Mouse (Mus musculus) G1E (cell line): ENCODE data around the gene Hoxa5.

Experiments used
- CTCF ChIP-seq: IDR thresholded peaks from 2 replicates; pipeline ENCODE4 v1.5.1; 2012; ENCODE audit warnings: low read depth, low read length, inconsistent platforms, mixed read lengths
- GATA1 ChIP-seq: IDR thresholded peaks from 2 replicates; pipeline ENCODE4 v1.6.1; 2012; ENCODE audit warnings: borderline replicate concordance, low read length, inconsistent platforms, mixed read lengths
- POLR2AphosphoS5 ChIP-seq: IDR thresholded peaks from 2 replicates; pipeline ENCODE4 v1.6.1; 2012; ENCODE audit warnings: low read depth, low read length, inconsistent platforms; ENCODE audit not compliant: insufficient replicate concordance
- TAL1 ChIP-seq: conservative IDR thresholded peaks from 2 replicates; pipeline ENCODE4 v1.6.1; 2012; ENCODE audit warnings: low read depth, low read length, inconsistent platforms, mixed read lengths

DNA sequence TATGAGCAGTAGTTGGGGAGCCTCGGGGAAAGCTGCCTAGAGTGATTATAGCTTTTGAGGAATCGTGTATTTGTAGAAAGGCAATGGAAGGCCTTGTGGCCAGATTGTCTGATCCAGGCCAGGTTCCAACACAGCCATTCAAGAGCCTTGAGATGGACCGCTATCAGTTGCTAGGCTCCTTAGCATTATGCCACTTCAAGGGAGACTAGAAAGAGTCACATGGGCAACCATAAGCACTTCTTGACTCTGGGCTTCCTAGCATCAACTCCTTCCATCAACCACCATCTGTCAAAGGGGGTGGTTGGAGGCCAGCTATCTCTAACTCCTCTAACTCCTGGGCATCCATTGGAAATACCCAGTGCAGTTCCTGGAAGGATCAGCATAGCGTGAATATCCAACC is 45.4 kb upstream of the Hoxa5 start:
- TF ChIP-seq CTCF: no peak
- TF ChIP-seq POLR2AphosphoS5: no peak
- TF ChIP-seq TAL1: no peak
- TF ChIP-seq GATA1: no peak
